Mouse (Mus musculus) midbrain, embryonic 11.5 days (tissue): ENCODE measurements at regions not wholly inside any gene's neighbourhood (a gene's known extent, or its start where the extent isn't known, plus 50 kb on each side); places are given as distances from the start of the nearest gene placed in this dataset.

ENCODE experiments used
- ATAC-seq: fragments of 200-750 bp; cut with Nextera tagmentation; 2 replicates; pipeline ENCODE4 v1.8.0; 2017; ENCODE audit warnings: moderate TSS enrichment, moderate library complexity; ENCODE audit not compliant: low FRiP score
- DNase-seq: peaks from one replicate; pipeline ENCODE4 v3.0.0; 2015; ENCODE audit warnings: low spot score; ENCODE audit errors: missing footprints
- H3K27ac ChIP-seq: fragments of 300-500 bp; sonication (generic); 2 replicates; pipeline ENCODE4 v1.5.1; 2014; ENCODE audit warnings: low read depth, low read length
- H3K27me3 ChIP-seq: fragments of 300-500 bp; sonication (generic); 2 replicates; pipeline ENCODE4 v1.6.1; 2014; ENCODE audit warnings: mild to moderate bottlenecking, low read length, moderate library complexity, mixed read lengths; ENCODE audit not compliant: control insufficient read depth, insufficient read depth
- H3K36me3 ChIP-seq: fragments of 300-500 bp; sonication (generic); 2 replicates; pipeline ENCODE4 v1.6.1; 2014; ENCODE audit warnings: mild to moderate bottlenecking, low read length, moderate library complexity, mixed read lengths; ENCODE audit not compliant: control insufficient read depth, insufficient read depth
- H3K4me1 ChIP-seq: fragments of 300-500 bp; sonication (generic); 2 replicates; pipeline ENCODE4 v1.6.1; 2014; ENCODE audit warnings: low read length; ENCODE audit not compliant: control insufficient read depth, insufficient read depth
- H3K4me2 ChIP-seq: fragments of 300-500 bp; sonication (generic); 2 replicates; pipeline ENCODE4 v1.6.1; 2014; ENCODE audit warnings: mild to moderate bottlenecking, moderate library complexity
- H3K4me3 ChIP-seq: fragments of 300-500 bp; sonication (generic); 2 replicates; pipeline ENCODE4 v1.5.1; 2014; ENCODE audit warnings: low read depth, low read length
- H3K9ac ChIP-seq: fragments of 300-500 bp; sonication (generic); 2 replicates; pipeline ENCODE4 v1.6.1; 2014; ENCODE audit warnings: low read length
- H3K9me3 ChIP-seq: fragments of 300-500 bp; sonication (generic); 2 replicates; pipeline ENCODE4 v1.6.1; 2016; ENCODE audit warnings: low read length; ENCODE audit not compliant: control insufficient read depth
- WGBS: fragments of 180-500 bp; shearing (Covaris S2); extraction: QIAGEN DNeasy Blood & Tissue Kit; methylation state at CpG from one replicate; pipeline ENCODE4 v1.1.7; 2014; 5-methylcytosine and 5-hydroxymethylcytosine counted together

DNA sequence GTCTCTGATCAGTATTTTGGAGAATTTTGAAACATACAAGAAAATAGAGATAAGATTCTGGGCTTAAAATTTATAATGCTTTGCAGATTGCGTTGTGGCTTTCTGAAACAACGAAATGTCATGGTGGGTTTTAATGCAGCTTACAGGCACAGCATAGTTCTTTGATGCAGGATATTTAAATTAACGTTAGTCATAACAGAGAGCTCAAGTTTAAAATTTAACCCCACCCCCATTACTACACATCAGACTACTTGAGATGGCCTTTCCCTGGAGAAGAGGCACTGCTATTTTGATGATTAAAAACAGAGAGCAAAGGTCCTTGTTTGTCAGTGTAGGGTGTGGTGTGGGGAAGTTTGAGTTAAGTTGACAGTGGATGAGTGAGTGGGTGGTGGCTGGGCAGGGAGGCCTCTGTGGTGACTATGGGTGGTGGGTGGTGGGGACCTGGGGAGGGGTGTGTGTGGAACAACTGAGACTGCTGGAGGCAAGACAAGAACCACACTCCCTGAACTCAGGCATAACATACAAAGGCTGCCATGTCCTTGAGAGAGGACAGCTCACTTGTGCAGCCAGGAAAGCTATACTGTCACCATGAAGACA lies 283.9 kb downstream of the Cetn3 start:
- no peak for ATAC-seq

DNA sequence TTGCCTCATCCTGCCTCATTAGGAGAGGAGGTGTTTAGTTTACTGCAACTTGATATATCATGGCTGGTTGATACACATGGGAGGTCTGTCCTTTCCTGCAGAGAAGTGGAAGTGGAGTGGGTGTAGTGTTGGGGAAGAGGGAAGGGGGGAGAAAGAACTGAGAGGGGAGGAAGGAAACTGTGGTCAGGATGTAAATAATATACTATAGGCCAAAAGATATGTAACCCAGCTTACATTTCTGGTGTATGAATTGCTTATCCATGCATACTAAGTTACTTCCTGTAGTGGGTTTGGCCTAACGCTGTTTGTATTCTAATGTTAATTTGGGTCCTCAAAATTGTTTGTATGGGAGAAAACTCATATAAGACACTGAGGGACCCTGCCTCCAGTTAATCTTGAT lies 289.6 kb downstream of the Cetn3 start:
- no peak overlapping the region for H3K4me2 ChIP-seq
- ATAC-seq (no peak), DNase-seq (no peak)
- H3K27me3 ChIP-seq: no peaks in the 10 kb centered on the region
- no peaks in the 10 kb centered on the region for H3K36me3 ChIP-seq
- H3K4me3 ChIP-seq: no peak overlapping the region
- no peaks in the 10 kb centered on the region for H3K4me1 ChIP-seq
- H3K9ac ChIP-seq: no peak overlapping the region
- no peak overlapping the region for H3K27ac ChIP-seq
- H3K9me3 ChIP-seq: no peaks in the 10 kb centered on the region
- WGBS: 94% methylated on average over 1 of the region's 1 CpGs

More for the DNA sequence above, 283.9 kb downstream of the Cetn3 start:
- Histone ChIP-seq H3K27ac (no peak overlapping the region), H3K9me3 (no peaks in the 10 kb centered on the region), H3K4me1 (no peaks in the 10 kb centered on the region), H3K4me3 (no peak overlapping the region), H3K27me3 (no peaks in the 10 kb centered on the region), H3K9ac (no peak overlapping the region), H3K4me2 (no peak overlapping the region), H3K36me3 (no peaks in the 10 kb centered on the region)
- no peak for DNase-seq
- WGBS: 90% methylated on average over 3 of the region's 3 CpGs

DNA sequence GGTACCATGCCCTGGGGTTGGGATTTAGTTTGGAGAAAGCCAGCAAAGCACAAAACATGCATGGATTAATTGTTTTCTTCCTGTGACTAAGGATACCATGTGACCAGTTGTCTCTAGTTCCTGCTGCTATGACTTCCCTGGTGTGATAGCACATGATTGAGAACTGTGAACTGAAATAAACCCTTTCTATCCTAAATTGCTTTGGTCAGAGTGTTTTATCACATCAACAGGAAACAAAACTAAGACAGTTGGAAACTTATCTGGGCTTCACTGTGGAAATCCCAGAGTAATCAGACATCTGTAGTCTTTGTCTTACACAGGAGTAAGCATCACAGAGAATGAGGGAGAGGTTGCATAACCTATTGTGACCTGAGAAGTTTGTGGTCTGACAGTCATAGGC lies 290.5 kb downstream of the Cetn3 start:
- Histone ChIP-seq H3K4me3 (no peak overlapping the region), H3K36me3 (no peaks in the 10 kb centered on the region), H3K4me2 (no peak overlapping the region), H3K27me3 (no peaks in the 10 kb centered on the region), H3K9me3 (no peaks in the 10 kb centered on the region), H3K4me1 (no peaks in the 10 kb centered on the region), H3K9ac (no peak overlapping the region), H3K27ac (no peak overlapping the region)
- DNase-seq (no peak), ATAC-seq (no peak)

DNA sequence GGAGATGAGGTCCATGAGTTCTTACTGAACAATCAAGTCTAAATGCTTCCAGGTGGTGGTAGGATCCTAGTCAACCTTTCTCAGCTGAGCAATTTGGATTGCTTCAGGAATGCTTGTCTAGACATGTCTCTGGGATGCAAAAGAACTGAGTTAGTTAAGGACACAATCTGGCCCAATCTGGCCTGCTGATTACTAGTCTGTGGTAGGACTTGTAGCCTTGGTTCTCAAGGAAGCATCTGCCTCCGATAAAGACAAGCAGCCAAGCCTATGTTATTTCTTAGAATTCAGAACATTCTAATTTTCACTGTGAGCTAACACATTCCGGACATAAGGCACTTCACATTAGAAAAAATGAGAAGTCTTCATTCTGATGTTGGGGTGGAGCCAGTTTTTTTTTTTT lies 298.5 kb downstream of the Cetn3 start:
- H3K27ac ChIP-seq: no peak overlapping the region
- no peak for ATAC-seq
- DNase-seq: no peak
- no peak overlapping the region for H3K4me2 ChIP-seq
- no peaks in the 10 kb centered on the region for H3K27me3 ChIP-seq
- WGBS: 93% methylated on average over 2 of the region's 2 CpGs
- H3K36me3 ChIP-seq: no peaks in the 10 kb centered on the region
- no peak overlapping the region for H3K4me3 ChIP-seq
- no peaks in the 10 kb centered on the region for H3K4me1 ChIP-seq
- H3K9me3 ChIP-seq: no peaks in the 10 kb centered on the region
- no peak overlapping the region for H3K9ac ChIP-seq

DNA sequence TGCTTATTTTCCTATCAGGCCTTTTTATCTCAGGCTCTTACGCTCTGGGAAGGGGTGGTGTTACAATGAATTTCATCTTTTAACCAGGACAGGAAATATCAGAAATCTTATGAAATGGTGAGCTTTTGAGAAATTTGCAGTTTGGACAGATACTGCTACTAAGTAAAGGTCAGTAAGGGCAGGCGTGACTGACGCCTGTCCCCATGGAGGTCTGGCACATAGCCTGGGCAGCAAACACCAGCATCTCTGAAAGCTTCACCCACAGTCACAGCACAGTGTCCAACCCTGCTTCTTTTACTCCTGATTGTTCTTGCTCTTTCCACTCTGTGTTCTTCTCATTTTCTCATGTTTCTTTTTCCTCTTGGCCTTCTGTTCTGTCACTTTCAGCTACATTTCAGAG lies 304.8 kb downstream of the Cetn3 start:
- WGBS: 69% methylated on average over 3 of the region's 3 CpGs
- ATAC-seq (no peak), DNase-seq (no peak)
- Histone ChIP-seq H3K4me1 (no peaks in the 10 kb centered on the region), H3K4me3 (no peak overlapping the region), H3K9ac (no peak overlapping the region), H3K4me2 (no peak overlapping the region), H3K9me3 (no peaks in the 10 kb centered on the region), H3K36me3 (no peaks in the 10 kb centered on the region), H3K27ac (no peak overlapping the region), H3K27me3 (no peaks in the 10 kb centered on the region)

DNA sequence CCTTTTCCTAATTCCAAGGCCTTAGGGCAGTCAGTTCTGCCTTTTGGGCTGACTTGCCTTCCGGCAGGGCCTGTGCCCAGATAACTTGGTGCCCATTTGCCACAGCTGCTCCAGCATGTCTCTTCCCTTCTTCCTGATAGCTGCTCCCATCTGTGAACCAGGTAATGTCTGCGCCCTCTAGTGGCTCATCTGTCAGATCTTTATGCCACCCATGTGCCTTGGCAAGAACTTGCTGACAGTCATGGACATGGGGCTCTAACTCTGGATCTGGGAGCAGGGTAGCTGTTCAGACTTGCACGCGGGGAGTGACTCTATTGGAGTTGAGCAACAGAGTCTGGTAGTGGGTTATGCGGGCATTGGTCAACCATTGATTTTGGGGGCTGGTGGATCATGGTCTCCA lies 309.3 kb downstream of the Cetn3 start:
- H3K36me3 ChIP-seq: no peaks in the 10 kb centered on the region
- no peaks in the 10 kb centered on the region for H3K27me3 ChIP-seq
- H3K4me2 ChIP-seq: no peak overlapping the region
- no peak for DNase-seq
- H3K9me3 ChIP-seq: no peaks in the 10 kb centered on the region
- no peak overlapping the region for H3K9ac ChIP-seq
- WGBS: 85% methylated on average over 5 of the region's 5 CpGs
- H3K27ac ChIP-seq: no peak overlapping the region
- no peak for ATAC-seq
- H3K4me1 ChIP-seq: no peaks in the 10 kb centered on the region
- H3K4me3 ChIP-seq: no peak overlapping the region

DNA sequence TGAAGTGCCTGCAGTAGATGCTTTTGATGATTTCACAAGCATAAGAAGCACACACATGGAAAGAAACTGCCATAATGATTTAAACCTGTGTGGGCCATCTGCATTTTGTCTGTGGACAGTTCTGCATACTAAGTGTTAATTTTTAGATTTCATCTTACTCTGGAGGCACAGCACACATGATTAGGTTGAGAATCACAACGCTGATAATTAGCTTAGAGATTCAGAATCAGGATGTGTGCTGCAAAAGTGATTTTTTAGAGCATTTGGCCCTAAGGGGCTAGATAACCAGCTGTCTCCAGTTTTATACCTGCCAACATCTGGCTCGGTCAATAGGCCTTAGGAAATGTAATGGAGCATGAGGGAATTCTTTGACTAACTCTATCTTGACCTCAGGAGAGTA lies 323.2 kb downstream of the Cetn3 start:
- no peak overlapping the region for H3K27ac ChIP-seq
- no peaks in the 10 kb centered on the region for H3K27me3 ChIP-seq
- WGBS: 79% methylated on average over 2 of the region's 2 CpGs
- ATAC-seq (no peak), DNase-seq (no peak)
- H3K4me1 ChIP-seq: no peaks in the 10 kb centered on the region
- no peaks in the 10 kb centered on the region for H3K36me3 ChIP-seq
- no peak overlapping the region for H3K9ac ChIP-seq
- no peak overlapping the region for H3K4me3 ChIP-seq
- H3K9me3 ChIP-seq: no peaks in the 10 kb centered on the region
- no peak overlapping the region for H3K4me2 ChIP-seq

DNA sequence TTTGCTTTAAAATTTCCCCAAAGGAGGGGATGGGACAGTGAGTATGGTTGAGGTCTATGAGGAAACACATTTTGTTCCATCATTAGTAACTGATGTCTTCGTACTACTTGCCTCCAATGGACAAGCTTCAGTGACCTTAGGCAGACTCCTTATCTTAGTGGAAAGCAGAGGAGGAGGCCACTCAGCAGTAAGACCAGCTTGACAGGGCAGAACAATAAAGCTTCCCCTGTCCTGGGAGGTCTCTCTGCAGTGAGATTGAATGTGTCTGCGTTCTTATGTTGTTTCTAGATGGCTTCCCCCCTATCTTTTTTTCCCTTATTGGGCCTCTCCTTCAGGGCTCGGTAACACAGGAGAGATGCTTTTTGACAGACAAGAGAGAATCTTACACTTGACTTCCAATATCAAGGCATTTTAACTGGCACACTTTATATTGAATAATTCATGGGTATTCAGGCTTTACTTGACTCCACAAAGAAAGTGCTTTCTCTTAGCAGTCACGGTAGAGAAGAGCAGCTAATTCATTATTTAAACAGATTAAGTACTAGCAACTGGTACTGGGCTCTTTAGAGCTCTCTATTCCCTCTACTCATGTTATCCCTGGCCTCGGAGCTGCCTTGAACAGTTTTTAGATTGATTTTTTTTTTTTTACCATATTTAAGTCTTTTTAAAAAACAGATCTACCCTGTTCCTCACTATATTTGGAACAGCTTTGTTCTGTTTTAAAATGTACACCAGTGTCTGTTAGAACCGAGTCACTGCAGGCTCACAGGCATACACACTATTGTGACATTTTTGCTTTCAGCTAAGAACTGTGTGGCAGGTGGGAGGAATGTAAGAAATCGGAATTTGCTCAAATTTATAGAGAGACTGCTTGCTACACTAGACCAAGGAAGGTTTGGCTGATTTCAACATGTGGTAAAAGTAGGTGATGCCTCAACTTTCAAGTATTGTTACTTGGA lies 347.2 kb downstream of the Cetn3 start:
- peak; percentile 88 for DNase-seq
- Histone ChIP-seq H3K27me3 (no peaks in the 10 kb centered on the region), H3K36me3 (no peaks in the 10 kb centered on the region), H3K4me2 (no peak overlapping the region), H3K4me3 (no peak overlapping the region), H3K27ac (no peak overlapping the region), H3K9me3 (no peaks in the 10 kb centered on the region), H3K9ac (no peak overlapping the region), H3K4me1 (peaks cover 9% of the 10 kb centered on the region; the same call in 1 of the 2 replicates)
- peak; percentile 90 for ATAC-seq
- 26% methylated on average over 7 of the region's 7 CpGs for WGBS
